23 mouse cellular contexts compared by ENCODE assay signal in the genomic region with DNA sequence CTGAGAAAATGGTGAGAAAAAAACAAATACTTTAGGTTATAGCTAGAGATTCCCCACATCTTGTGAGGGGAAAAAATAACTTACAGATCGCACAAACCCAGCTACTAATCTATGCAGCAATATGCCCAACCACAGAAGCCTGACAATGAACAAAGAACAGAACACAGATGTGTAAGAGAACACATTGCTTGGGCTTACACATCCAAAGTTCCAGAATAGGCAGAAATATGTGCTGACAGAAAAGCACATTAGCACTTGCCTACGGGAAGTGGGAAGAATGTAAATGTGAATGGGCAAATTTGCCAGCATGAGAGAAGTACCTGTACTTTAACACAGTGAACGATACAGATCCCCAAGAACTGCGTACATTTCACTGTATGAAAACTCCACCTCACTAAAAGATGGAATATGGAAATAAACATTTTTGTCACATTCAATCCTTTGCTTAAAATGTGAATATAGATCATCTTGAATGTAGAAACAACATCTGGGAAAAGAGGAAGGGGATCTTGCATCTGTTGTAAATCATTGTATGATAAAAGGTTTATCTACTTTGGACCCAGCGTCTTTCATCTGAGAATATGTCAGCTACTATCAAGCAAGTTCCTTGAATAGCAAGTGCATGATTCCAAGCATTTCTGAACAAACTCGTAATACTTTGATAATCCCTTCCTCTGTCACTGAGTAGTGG.
A peak's percentile ranks its signal among the peaks of the same experiment; 100 is the strongest.
DNase-seq lines count a peak whose midpoint lies in the region; ATAC-seq lines count a peak whose summit lies in the region.
"Had no signal": no experiment of that assay in that cellular context is flagged by ENCODE, and none has a peak within 500 bp of the region (broad histone marks: within the 10 kb centered on the region; RNA-seq: fewer than 3 reads in every experiment).

No protein-coding gene starts in this region.

- H3K4me1 ChIP-seq in heart, embryonic 15.5 days (replicated peaks) = peaks cover 12% of the 10 kb centered on the region
- peaks cover 7% of the 10 kb centered on the region; the same call in 1 of the 2 replicates for H3K4me1 ChIP-seq in heart, embryonic 10.5 days
- H3K4me1 ChIP-seq in hindbrain, embryonic 13.5 days (replicated peaks) = no peaks in the 10 kb centered on the region
- H3K4me1 ChIP-seq: forebrain, embryonic 10.5 days; hindbrain, embryonic 12.5 days; limb, embryonic 10.5 days; liver, embryonic 15.5 days; lung, embryonic 15.5 days; neural tube, embryonic 12.5 days had no signal

- ATAC-seq in heart, embryonic 15.5 days (replicated peaks; ENCODE audit: insufficient number of reproducible peaks, insufficient read depth, low FRiP score, low read depth) = no peak
- ATAC-seq in hindbrain, embryonic 13.5 days (ENCODE audit: low FRiP score) = no peak
- ATAC-seq: forebrain, embryonic 16.5 days had no signal

- H3K27me3 ChIP-seq in heart, embryonic 15.5 days = no peaks in the 10 kb centered on the region
- H3K27me3 ChIP-seq in heart, embryonic 10.5 days (ENCODE audit: insufficient read depth, poor library complexity, severe bottlenecking) = no peaks in the 10 kb centered on the region
- no peaks in the 10 kb centered on the region for H3K27me3 ChIP-seq in hindbrain, embryonic 13.5 days
- H3K27me3 ChIP-seq: hindbrain, embryonic 12.5 days; liver, embryonic 15.5 days; lung, embryonic 15.5 days; neural tube, embryonic 12.5 days; Patski had no signal

- H3K4me2 ChIP-seq in heart, embryonic 15.5 days = peak overlapping the region; percentile 30; the same call in 1 of the 2 replicates
- no peak overlapping the region for H3K4me2 ChIP-seq in hindbrain, embryonic 13.5 days
- H3K4me2 ChIP-seq: hindbrain, embryonic 12.5 days; liver, embryonic 15.5 days; lung, embryonic 15.5 days; neural tube, embryonic 12.5 days had no signal

- no peaks in the 10 kb centered on the region for H3K36me3 ChIP-seq in heart, embryonic 15.5 days
- H3K36me3 ChIP-seq in heart, embryonic 10.5 days = no peaks in the 10 kb centered on the region
- no peaks in the 10 kb centered on the region for H3K36me3 ChIP-seq in hindbrain, embryonic 13.5 days
- H3K36me3 ChIP-seq: forebrain, embryonic 10.5 days; hindbrain, embryonic 12.5 days; limb, embryonic 10.5 days; liver, embryonic 15.5 days; lung, embryonic 15.5 days; neural tube, embryonic 12.5 days had no signal

- DNase-seq in heart, adult 11 months = peak; percentile 52
- DNase-seq in heart, postnatal 14 days = no peak
- DNase-seq in heart, embryonic 10.5 days (ENCODE audit: low spot score) = no peak
- DNase-seq in layer of hippocampus, adult 9-11 months = peak; percentile 14
- DNase-seq in layer of hippocampus, postnatal 25 days (ENCODE audit: extremely low spot score in 1 of 2, low spot score in 1 of 2) = no peak
- DNase-seq: adrenal gland, postnatal 36 days; cerebellum, adult 11 months; cerebellum, adult 9-11 months; kidney, adult 11 months; liver; midbrain, embryonic 14.5 days; right cerebral cortex, postnatal 25 days had no signal

- H3K27ac ChIP-seq in heart, embryonic 15.5 days = no peak overlapping the region
- no peak overlapping the region for H3K27ac ChIP-seq in heart, embryonic 10.5 days
- no peak overlapping the region for H3K27ac ChIP-seq in hindbrain, embryonic 13.5 days
- H3K27ac ChIP-seq: forebrain, embryonic 10.5 days; hindbrain, embryonic 12.5 days; left cerebral cortex, adult 2 months; limb, embryonic 10.5 days; liver, embryonic 15.5 days; lung, embryonic 15.5 days; neural tube, embryonic 12.5 days had no signal

- H3K4me3 ChIP-seq in heart, embryonic 15.5 days = no peak overlapping the region
- H3K4me3 ChIP-seq in heart, embryonic 10.5 days = no peak overlapping the region
- H3K4me3 ChIP-seq in hindbrain, embryonic 13.5 days = no peak overlapping the region
- H3K4me3 ChIP-seq: forebrain, embryonic 10.5 days; hindbrain, embryonic 12.5 days; left cerebral cortex, adult 2 months; limb, embryonic 10.5 days; liver, embryonic 15.5 days; lung, embryonic 15.5 days; neural tube, embryonic 12.5 days had no signal

- H3K9ac ChIP-seq in heart, embryonic 15.5 days = no peak overlapping the region
- H3K9ac ChIP-seq in hindbrain, embryonic 13.5 days = no peak overlapping the region
- H3K9ac ChIP-seq: hindbrain, embryonic 12.5 days; liver, embryonic 15.5 days; lung, embryonic 15.5 days; neural tube, embryonic 12.5 days had no signal

- H3K9me3 ChIP-seq in heart, embryonic 15.5 days (replicated peaks) = no peaks in the 10 kb centered on the region
- no peaks in the 10 kb centered on the region for H3K9me3 ChIP-seq in heart, embryonic 10.5 days
- no peaks in the 10 kb centered on the region for H3K9me3 ChIP-seq in hindbrain, embryonic 13.5 days
- H3K9me3 ChIP-seq: forebrain, embryonic 10.5 days; hindbrain, embryonic 12.5 days; limb, embryonic 10.5 days; liver, embryonic 15.5 days; lung, embryonic 15.5 days; neural tube, embryonic 12.5 days had no signal

- 39% methylated on average over 6 of the region's 6 CpGs for WGBS in heart, embryonic 15.5 days
- WGBS in heart, embryonic 10.5 days = 55% methylated on average over 6 of the region's 6 CpGs
- WGBS in hindbrain, embryonic 13.5 days = 87% methylated on average over 6 of the region's 6 CpGs

- intact Hi-C loops in heart, postnatal 14 days (cut with DNase I) = no loop called here

Comparison
In these comparisons a context has a peak if more than half of its experiments do, and no peak if none do; other contexts are left out.
1. DNase-seq: peak in heart, adult 11 months (single experiment) and layer of hippocampus, adult 9-11 months (single experiment); none in heart, postnatal 14 days (0 of 2), heart, embryonic 10.5 days (single experiment) and layer of hippocampus, postnatal 25 days (0 of 2).